Mouse (Mus musculus): ENCODE data around the gene Map3k6.

DNA sequence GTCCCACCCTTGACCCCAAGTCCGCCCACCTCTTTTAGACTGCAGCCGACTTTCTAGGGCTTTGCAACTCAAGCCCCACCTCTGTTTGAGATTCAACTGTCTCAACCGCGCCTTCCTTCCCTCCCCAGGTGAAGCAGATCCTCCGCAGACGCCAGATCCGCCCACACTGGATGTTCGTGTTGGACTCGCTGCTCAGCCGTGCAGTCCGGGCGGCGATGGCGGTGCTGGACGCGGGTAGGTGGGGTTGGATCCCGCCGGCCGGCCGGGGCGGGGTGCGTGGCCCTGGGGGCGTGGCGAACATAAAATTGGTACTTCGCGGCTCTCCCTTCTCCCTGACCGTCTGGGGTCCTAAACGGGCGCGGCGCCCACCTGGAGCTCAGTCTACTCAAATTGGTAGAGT lies 10.6 kb downstream of the Map3k6 start:
- TF ChIP-seq CTCF (IDR thresholded peaks at IDR 0.05; ENCODE audit: low read depth, low read length), result no peak
- TF ChIP-seq POLR2A (IDR thresholded peaks at IDR 0.05; ENCODE audit: borderline replicate concordance, low read depth, low read length), result no peak

All from bone marrow macrophage, adult 2 months (primary cell).